9 mouse cellular contexts compared by ENCODE assay signal in the genomic region with DNA sequence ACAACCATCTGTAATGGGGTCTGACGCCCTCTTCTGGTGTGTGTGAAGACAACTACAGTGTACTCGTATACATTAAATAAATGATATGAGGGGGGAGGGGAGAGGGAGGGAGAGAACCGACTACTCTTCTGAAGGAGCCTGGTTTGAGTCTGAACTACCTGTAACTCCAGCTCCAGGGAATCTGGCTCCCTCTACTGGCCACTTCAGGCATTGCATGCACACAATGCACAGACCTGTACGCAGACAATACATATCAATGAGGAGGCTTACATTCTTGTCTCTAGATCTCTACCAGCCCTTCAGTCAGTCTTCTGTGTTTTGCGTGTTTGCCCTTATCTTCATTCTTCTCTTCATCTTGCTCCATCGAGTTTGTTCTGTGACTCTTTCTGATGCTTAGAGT.
DNase-seq lines count a peak whose midpoint lies in the region; ATAC-seq and TF ChIP-seq lines count a peak whose summit lies in the region.
"Had no signal": no experiment of that assay in that cellular context is flagged by ENCODE, and none has a peak within 500 bp of the region (broad histone marks: within the 10 kb centered on the region; RNA-seq: fewer than 3 reads in every experiment).

No protein-coding gene starts in this region.

- H3K4me3 ChIP-seq in hindbrain, embryonic 10.5 days: no peak overlapping the region
- no peak overlapping the region for H3K4me3 ChIP-seq in hindbrain, embryonic 14.5 days (replicated peaks; ENCODE audit: low read length)
- no peak overlapping the region for H3K4me3 ChIP-seq in cortical plate, adult 2 months (ENCODE audit: insufficient read depth, low read length)
- H3K4me3 ChIP-seq: neural tube, embryonic 13.5 days had no signal

- H3K27me3 ChIP-seq in hindbrain, embryonic 10.5 days (ENCODE audit: insufficient read depth, poor library complexity, severe bottlenecking): no peaks in the 10 kb centered on the region
- no peaks in the 10 kb centered on the region for H3K27me3 ChIP-seq in hindbrain, embryonic 14.5 days (ENCODE audit: control insufficient read depth, insufficient read depth, low read length)
- H3K27me3 ChIP-seq: neural tube, embryonic 13.5 days had no signal

- 83% methylated on average over 6 of the region's 6 CpGs for WGBS in hindbrain, embryonic 10.5 days
- WGBS in hindbrain, embryonic 14.5 days: 83% methylated on average over 6 of the region's 6 CpGs

- DNase-seq in hindbrain, embryonic 10.5 days (ENCODE audit: low spot score): peak; percentile 46
- DNase-seq in hindbrain, embryonic 14.5 days (ENCODE audit: low spot score): no peak
- peak; percentile 11 for DNase-seq in ovary, postnatal 36 days (ENCODE audit: low spot score)
- DNase-seq in ovary, adult 18-20 months (ENCODE audit: low spot score): no peak
- DNase-seq in thymus, postnatal 25 days: peak; percentile 26
- DNase-seq in cerebellum, adult 8-10 months: no peak
- no peak for DNase-seq in urinary bladder, postnatal 36 days (ENCODE audit: low spot score in 2 of 2)

- peak; percentile 42; the same call in 1 of the 2 replicates for TF ChIP-seq CTCF in cortical plate, adult 2 months (IDR thresholded peaks at IDR 0.05; ENCODE audit: extremely low read depth, insufficient read depth, low read length)

- no peak overlapping the region for H3K4me2 ChIP-seq in hindbrain, embryonic 14.5 days (replicated peaks)
- H3K4me2 ChIP-seq: neural tube, embryonic 13.5 days had no signal

- ATAC-seq in hindbrain, embryonic 14.5 days (ENCODE audit: low FRiP score): no peak

- TF ChIP-seq POLR2A in cortical plate, adult 2 months (IDR thresholded peaks at IDR 0.05; ENCODE audit: extremely low read depth, insufficient read depth, low read length): no peak

- H3K4me1 ChIP-seq in hindbrain, embryonic 10.5 days (replicated peaks): no peaks in the 10 kb centered on the region
- no peaks in the 10 kb centered on the region for H3K4me1 ChIP-seq in hindbrain, embryonic 14.5 days (replicated peaks; ENCODE audit: control insufficient read depth, insufficient read depth, low read length)
- H3K4me1 ChIP-seq in cortical plate, adult 2 months (ENCODE audit: control insufficient read depth, insufficient read depth, low read length): no peaks in the 10 kb centered on the region
- H3K4me1 ChIP-seq: neural tube, embryonic 13.5 days had no signal

- no peak overlapping the region for H3K9ac ChIP-seq in hindbrain, embryonic 14.5 days
- H3K9ac ChIP-seq: neural tube, embryonic 13.5 days had no signal

- no peaks in the 10 kb centered on the region for H3K36me3 ChIP-seq in hindbrain, embryonic 10.5 days
- no peaks in the 10 kb centered on the region for H3K36me3 ChIP-seq in hindbrain, embryonic 14.5 days (replicated peaks; ENCODE audit: control insufficient read depth, insufficient read depth)
- H3K36me3 ChIP-seq: neural tube, embryonic 13.5 days had no signal

- H3K9me3 ChIP-seq in hindbrain, embryonic 10.5 days: peaks cover 4% of the 10 kb centered on the region; the same call in 1 of the 2 replicates
- H3K9me3 ChIP-seq in hindbrain, embryonic 14.5 days (ENCODE audit: control insufficient read depth, low read length): no peaks in the 10 kb centered on the region
- H3K9me3 ChIP-seq: neural tube, embryonic 13.5 days had no signal

- H3K27ac ChIP-seq in hindbrain, embryonic 10.5 days: no peak overlapping the region
- H3K27ac ChIP-seq in hindbrain, embryonic 14.5 days: no peak overlapping the region
- no peak overlapping the region for H3K27ac ChIP-seq in cortical plate, adult 2 months (ENCODE audit: insufficient read depth, low read length)
- H3K27ac ChIP-seq: neural tube, embryonic 13.5 days had no signal

Comparison
In these comparisons a context has a peak if more than half of its experiments do, and no peak if none do; other contexts are left out.
1. DNase-seq: peak in hindbrain, embryonic 10.5 days (single experiment), ovary, postnatal 36 days (single experiment) and thymus, postnatal 25 days (single experiment); none in hindbrain, embryonic 14.5 days (single experiment), ovary, adult 18-20 months (single experiment), cerebellum, adult 8-10 months (single experiment) and urinary bladder, postnatal 36 days (0 of 2).